Mouse (Mus musculus): Measurements from ENCODE around the gene Cdk2ap2.
"Not testable (repeated sequence)": the region's sequence is repeated elsewhere in the genome, so short reads cannot be mapped to it uniquely, and the experiment has no call there.

DNA sequence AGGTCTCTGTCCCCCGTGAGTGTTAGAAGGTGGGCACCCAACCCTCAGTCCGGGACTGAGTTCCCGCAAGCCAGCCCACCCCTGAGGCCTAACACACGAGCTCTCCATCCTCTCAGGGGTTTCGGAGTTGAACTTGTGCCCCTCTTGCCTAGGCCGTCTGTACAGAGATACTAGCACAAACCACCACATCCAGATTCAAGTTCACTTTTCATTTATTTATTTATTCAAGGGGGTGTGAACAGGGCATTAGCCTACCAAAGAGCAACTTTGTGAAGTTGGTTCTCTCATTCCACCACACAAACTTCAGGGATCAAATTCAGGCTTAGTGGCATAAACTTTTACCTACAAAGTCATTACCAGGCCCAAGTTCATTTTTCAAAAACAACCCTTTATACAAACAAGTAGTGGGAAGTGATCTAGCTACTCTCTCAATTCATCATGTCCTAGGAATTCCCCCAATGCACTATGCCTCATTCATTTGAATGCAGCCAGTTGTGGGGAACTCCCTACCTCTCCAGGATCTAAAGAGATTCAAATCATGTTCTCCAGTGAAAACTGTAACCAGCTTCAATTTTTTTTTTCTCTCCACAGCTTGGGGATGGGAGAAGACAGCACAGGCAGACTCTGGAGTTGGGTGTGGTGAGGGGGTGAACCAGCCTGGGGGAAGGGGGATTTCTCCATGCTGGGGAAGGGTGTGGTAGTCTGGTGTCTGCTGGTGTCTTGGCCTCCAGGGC, 38.4 kb downstream of the Cdk2ap2 start:
- TF ChIP-seq CTCF (IDR thresholded peaks at IDR 0.05; ENCODE audit: low read depth); EP300 (optimal IDR thresholded peaks at IDR 0.05): not testable (repeated sequence)
